Mouse (Mus musculus) ES-E14 (cell line): ENCODE measurements at regions not wholly inside any gene's neighbourhood (a gene's known extent, or its start where the extent isn't known, plus 50 kb on each side); places are given as distances from the start of the nearest gene placed in this dataset.

Source experiments
- DNase-seq: peaks from one replicate; pipeline ENCODE4 v3.0.0-alpha.2; 2013; ENCODE audit warnings: low read depth, low spot score
- H3K27ac ChIP-seq: 2 replicates; pipeline ENCODE4 v1.5.1; 2012; ENCODE audit warnings: low read depth, mild to moderate bottlenecking, low read length, moderate library complexity, mixed read lengths; ENCODE audit not compliant: poor library complexity, insufficient read depth, severe bottlenecking
- H3K36me3 ChIP-seq: 2 replicates; pipeline ENCODE4 v1.6.1; 2012; ENCODE audit warnings: mild to moderate bottlenecking, low read length, moderate library complexity, mixed read lengths; ENCODE audit not compliant: control insufficient read depth, poor library complexity, insufficient read depth, severe bottlenecking
- H3K4me1 ChIP-seq, 2 experiments: fragments of 150-350 bp in 1 of 2; sonication (generic) in 1 of 2; 2 replicates each; pipeline ENCODE4 v1.6.1; 2012; ENCODE audit warnings: low read length in 2 of 2, mild to moderate bottlenecking in 1 of 2, mixed read lengths in 1 of 2; ENCODE audit not compliant: control insufficient read depth in 2 of 2, insufficient read depth in 2 of 2, poor library complexity in 1 of 2
- H3K4me3 ChIP-seq, 2 experiments: fragments of 150-350 bp in 1 of 2; sonication (generic) in 1 of 2; 2 replicates each; pipeline ENCODE4 v1.5.1; 2012; ENCODE audit warnings: low read length in 2 of 2, low read depth in 1 of 2, mild to moderate bottlenecking in 1 of 2, mixed read lengths in 1 of 2; ENCODE audit not compliant: insufficient read depth in 1 of 2, poor library complexity in 1 of 2, severe bottlenecking in 1 of 2
- H3K9ac ChIP-seq: 2 replicates; pipeline ENCODE4 v1.6.1; 2012; ENCODE audit warnings: low read depth, mild to moderate bottlenecking, low read length, mixed read lengths; ENCODE audit not compliant: poor library complexity, insufficient read depth, severe bottlenecking
- H3K9me3 ChIP-seq: fragments of 150-350 bp; sonication (generic); 2 replicates; pipeline ENCODE4 v1.6.1; 2012; ENCODE audit warnings: low read depth, mild to moderate bottlenecking, low read length; ENCODE audit not compliant: control insufficient read depth, insufficient read depth
- CHD2 ChIP-seq: IDR thresholded peaks from 2 replicates; pipeline ENCODE4 v1.6.1; 2014; ENCODE audit warnings: mild to moderate bottlenecking, low read depth, low read length, inconsistent platforms
- HCFC1 ChIP-seq: IDR thresholded peaks from 2 replicates; pipeline ENCODE4 v1.6.1; 2012; ENCODE audit warnings: low read length, inconsistent platforms, borderline replicate concordance; ENCODE audit not compliant: insufficient read depth
- MAFK ChIP-seq: IDR thresholded peaks from 2 replicates; pipeline ENCODE4 v1.6.1; 2014; ENCODE audit warnings: mild to moderate bottlenecking, low read depth, low read length, inconsistent platforms; ENCODE audit not compliant: insufficient read depth
- ZC3H11A ChIP-seq: IDR thresholded peaks from 2 replicates; pipeline ENCODE4 v1.6.1; 2012; ENCODE audit warnings: low read depth, mild to moderate bottlenecking, inconsistent platforms, low read length, borderline replicate concordance
- ZNF384 ChIP-seq: IDR thresholded peaks from 2 replicates; pipeline ENCODE4 v1.6.1; 2012; ENCODE audit warnings: low read depth, low read length, inconsistent platforms
- in situ Hi-C, 2 experiments: fragments of 600-800 bp; cut with MboI; formaldehyde crosslinking; loops; one replicate each; pipeline ENCODE4 v1.15.1; 2025; ENCODE audit warnings: low sequenced_read_pairs in 2 of 2, inconsistent platforms in 1 of 2; ENCODE audit not compliant: unreplicated experiment in 2 of 2

DNA sequence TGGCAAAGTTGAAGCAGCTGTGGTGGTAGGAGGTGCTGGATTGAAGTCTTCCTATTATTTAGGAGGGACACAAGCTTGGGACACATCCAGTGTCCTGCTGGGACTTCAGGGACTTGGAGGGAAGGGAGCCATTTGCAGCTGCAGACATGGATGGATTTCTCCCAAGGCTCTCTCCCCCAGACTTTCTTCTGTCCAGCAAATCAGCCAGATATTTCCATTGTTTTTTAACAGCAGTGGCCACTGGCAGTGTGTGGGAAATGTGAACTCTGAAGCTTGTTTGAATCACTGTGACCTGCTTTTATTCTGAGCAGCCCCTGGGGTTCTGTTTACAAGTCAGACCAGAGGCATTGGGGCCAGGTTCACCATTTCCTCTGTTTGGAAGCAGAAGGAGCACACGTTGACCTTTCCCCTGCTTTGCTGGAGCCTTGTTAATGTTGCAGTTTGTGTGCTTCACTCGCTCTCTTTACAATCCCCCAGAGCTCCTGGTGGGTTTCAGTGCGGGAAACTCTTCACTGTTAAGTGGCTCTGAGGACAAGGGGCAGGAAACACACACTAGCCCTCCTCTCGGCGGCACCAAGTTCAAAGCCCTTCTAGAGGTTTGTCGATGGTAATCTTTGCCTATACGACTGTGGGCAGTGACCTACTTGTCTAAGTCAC lies 627.8 kb downstream of the Dhx35 start:
- in situ Hi-C loops: no loop called here
- no peak overlapping the region for H3K4me3 ChIP-seq
- H3K9me3 ChIP-seq: no peaks in the 10 kb centered on the region
- no peak for DNase-seq
- H3K4me1 ChIP-seq: peaks cover 0 to 6% of the 10 kb centered on the region in 2 experiments; a peak in 2 of 4 replicates
- no peak overlapping the region for H3K27ac ChIP-seq
- no peaks in the 10 kb centered on the region for H3K36me3 ChIP-seq
- no peak overlapping the region for H3K9ac ChIP-seq
- TF ChIP-seq CHD2: no peak
- no peak for TF ChIP-seq ZC3H11A
- TF ChIP-seq MAFK: no peak
- no peak for TF ChIP-seq ZNF384
- TF ChIP-seq HCFC1: no peak

DNA sequence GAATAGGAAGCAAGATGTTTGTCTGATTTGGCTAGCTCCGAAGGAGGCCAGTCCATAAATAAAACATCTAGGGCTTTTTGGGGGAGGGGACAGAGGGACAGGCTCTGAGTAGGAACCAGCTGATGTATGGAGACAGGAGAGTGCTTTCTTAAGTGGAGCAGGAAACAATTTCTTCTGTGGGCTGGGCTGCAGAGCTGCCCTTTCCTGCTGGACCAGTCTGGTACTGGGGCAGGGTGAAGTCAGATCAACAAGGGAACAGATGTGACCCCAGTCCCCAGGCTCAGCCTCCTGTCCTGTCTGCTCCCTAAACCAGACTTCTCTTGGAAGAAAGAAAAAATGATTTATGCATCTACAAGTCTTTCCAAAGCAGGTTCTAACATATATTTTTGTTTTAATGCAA lies 633.6 kb downstream of the Dhx35 start:
- H3K9ac ChIP-seq: no peak overlapping the region
- no peak overlapping the region for H3K27ac ChIP-seq
- in situ Hi-C loops: no loop called here
- no peaks in the 10 kb centered on the region for H3K4me1 ChIP-seq
- H3K9me3 ChIP-seq: 0 out of 2 replicates have a peak, but pooled peaks cover 1% of the 10 kb centered on the region
- TF ChIP-seq CHD2: no peak
- TF ChIP-seq HCFC1: no peak
- no peak for TF ChIP-seq MAFK
- TF ChIP-seq ZC3H11A: no peak
- no peak for TF ChIP-seq ZNF384
- no peak for DNase-seq
- no peak overlapping the region for H3K4me3 ChIP-seq
- H3K36me3 ChIP-seq: no peaks in the 10 kb centered on the region

- H3K9me3 ChIP-seq: peaks cover 3% of the 10 kb centered on the region; the same call in 1 of the 2 replicates
- no peaks in the 10 kb centered on the region for H3K36me3 ChIP-seq
- in situ Hi-C loops: no loop called here
- no peak overlapping the region for H3K27ac ChIP-seq
- no peak overlapping the region for H3K9ac ChIP-seq
- H3K4me3 ChIP-seq: no peak overlapping the region
- TF ChIP-seq CHD2 (no peak), HCFC1 (no peak), ZNF384 (no peak), ZC3H11A (no peak)
- no peaks in the 10 kb centered on the region for H3K4me1 ChIP-seq
- no peak for DNase-seq
Observed at GRCm38 (mm10) chr2:159430577-159431329, 636.1 kb downstream of the Dhx35 start.

DNA sequence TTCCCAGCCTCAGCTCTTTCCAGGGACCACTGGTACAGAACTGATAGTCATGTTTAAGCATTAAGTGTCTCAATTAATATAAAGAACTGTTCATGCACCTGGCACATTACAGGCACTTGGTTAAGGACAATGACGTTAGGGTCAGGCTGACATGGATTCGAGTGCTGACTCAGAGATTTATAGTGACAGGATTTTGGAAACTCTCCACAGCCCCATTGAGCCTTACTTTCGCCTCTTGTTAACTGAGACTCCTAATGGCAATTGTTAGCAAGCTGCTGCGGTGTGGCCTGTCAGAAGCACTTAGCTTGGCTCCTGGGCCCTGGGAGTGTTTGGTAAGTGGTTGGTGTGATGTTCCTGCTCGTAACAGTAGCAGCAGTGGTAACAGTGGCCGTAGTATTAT lies 644.4 kb downstream of the Dhx35 start:
- no peak for TF ChIP-seq ZNF384
- no peak for TF ChIP-seq HCFC1
- TF ChIP-seq CHD2: no peak
- no peak for TF ChIP-seq ZC3H11A
- Histone ChIP-seq H3K36me3 (no peaks in the 10 kb centered on the region), H3K9me3 (no peaks in the 10 kb centered on the region), H3K27ac (no peak overlapping the region), H3K9ac (no peak overlapping the region), H3K4me1 (no peaks in the 10 kb centered on the region), H3K4me3 (no peak overlapping the region)
- in situ Hi-C loops: no loop called here
- DNase-seq: no peak
